Mouse (Mus musculus): ENCODE results near the gene E330034G19Rik.
A peak's percentile ranks its signal among the peaks of the same experiment; 100 is the strongest.

The E330034G19Rik gene

DNA sequence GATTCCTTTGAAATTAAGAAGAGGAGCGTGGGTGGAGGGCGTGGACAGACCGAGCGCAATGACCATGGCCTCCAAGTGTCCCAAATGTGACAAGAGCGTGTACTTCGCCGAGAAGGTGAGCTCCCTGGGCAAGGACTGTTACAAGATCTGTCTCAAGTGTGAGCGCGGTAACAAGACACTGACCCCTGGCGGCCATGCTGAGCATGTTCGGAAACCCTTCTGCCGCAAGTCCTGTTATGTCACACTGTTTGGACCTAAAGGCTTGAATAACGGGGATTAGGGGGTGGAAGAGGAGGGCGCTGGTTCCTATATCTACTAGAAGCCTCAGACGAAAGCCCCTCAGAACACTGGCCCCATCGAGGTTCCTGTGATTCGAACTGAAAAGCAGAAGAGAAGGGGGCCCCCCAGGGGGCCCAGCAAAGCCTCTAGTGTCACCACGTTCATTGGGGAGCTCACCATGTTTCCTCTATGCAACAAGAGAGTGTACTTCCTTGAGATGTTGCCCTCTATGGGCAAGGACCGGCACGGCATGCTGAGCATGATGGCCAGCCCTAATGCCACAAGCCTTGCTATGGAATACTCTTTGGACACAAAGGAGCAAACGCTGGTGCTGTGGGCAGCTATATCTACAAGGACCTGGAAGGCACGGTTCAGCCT is 65.4 kb downstream of the E330034G19Rik start:
- DNase-seq, result peak; percentile 39

Measured in right cerebral cortex, postnatal 14 days (tissue).